ENCODE assay signal across 22 mouse cellular contexts in the genomic region with DNA sequence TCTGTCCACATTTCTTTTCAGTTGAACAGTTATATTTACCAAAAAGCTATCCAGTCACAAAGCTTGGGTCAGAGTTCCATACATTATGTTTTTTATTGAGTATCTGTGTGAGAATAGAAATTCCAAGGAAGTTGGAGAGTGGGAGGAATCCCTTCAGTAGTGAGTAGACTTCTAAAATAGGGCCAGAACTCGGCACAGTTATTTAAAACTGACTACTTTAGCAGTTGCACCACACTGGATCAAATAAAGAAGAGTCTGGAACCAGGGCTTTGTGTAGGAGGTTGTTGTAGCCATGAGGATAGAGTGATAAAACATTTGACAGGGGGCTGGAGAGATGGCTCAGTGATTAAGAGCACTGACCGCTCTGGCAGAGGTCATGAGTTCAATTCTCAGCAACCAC.
"Had no signal": no experiment of that assay in that cellular context is flagged by ENCODE, and none has a peak within 500 bp of the region (broad histone marks: within the 10 kb centered on the region; RNA-seq: fewer than 3 reads in every experiment).

No protein-coding gene starts in this region.

- DNase-seq: heart, postnatal 10 days; heart, postnatal 14 days; heart, postnatal 36 days; heart, postnatal 4 days; kidney, adult 11 months; kidney, adult 18-20 months; kidney, adult 2 months; kidney, adult 8-10 months; kidney, adult 9 months; kidney, postnatal 10 days; kidney, postnatal 14 days; kidney, postnatal 25 days; kidney, postnatal 36 days; kidney, postnatal 4 days; layer of hippocampus, adult 9-11 months; layer of hippocampus, postnatal 36 days had no signal

- ATAC-seq: hindbrain, embryonic 16.5 days; hindbrain, postnatal 0 days; inflammation-experienced regulatory T-cells, adult 6 months; intestine, embryonic 15.5 days; intestine, embryonic 16.5 days; intestine, postnatal 0 days had no signal
